Mouse (Mus musculus): ENCODE measurements at regions not wholly inside any gene's neighbourhood (a gene's known extent, or its start where the extent isn't known, plus 50 kb on each side); places are given as distances from the start of the nearest gene placed in this dataset.

DNA sequence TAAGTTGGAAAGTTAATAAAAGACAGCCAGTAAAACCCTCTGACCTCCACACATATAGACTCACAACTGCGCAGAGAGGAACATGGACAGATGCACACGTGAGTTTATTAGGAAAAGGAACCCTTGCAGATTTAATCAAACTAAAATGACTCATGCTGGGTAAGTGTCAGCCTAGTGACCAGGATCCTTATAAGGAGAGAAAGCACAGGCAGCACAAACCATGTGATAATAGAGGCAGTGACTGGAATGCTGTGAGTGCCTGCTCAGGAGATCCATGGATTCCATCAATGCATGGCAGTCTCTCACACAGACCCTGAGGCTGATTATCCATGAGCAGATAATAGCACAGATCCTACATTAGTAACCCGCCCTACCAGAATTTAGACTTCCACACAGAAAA is 162.2 kb upstream of the Mbnl1 start:
- no peak for DNase-seq (ENCODE audit: low read depth, low spot score)

DNA sequence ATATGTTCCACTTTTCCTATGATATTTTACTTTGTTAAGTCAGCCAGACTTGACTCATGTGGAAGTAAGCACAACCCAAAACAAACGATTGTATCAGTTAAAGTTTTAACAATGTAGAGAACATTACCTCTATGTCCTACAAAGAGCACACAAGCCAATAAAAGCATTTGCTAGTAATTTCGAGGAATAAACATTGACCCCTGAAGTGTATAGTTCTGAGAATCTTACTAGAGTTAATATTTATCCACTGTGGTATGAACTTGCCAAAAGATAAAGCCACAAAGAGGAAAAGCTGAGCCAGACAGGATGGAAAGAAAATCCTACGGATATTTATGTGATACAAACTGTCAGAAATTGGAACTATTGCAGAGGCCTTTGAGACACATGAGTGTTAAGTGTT is 161.5 kb upstream of the Mbnl1 start:
- no peak for DNase-seq (ENCODE audit: low read depth, low spot score)

DNA sequence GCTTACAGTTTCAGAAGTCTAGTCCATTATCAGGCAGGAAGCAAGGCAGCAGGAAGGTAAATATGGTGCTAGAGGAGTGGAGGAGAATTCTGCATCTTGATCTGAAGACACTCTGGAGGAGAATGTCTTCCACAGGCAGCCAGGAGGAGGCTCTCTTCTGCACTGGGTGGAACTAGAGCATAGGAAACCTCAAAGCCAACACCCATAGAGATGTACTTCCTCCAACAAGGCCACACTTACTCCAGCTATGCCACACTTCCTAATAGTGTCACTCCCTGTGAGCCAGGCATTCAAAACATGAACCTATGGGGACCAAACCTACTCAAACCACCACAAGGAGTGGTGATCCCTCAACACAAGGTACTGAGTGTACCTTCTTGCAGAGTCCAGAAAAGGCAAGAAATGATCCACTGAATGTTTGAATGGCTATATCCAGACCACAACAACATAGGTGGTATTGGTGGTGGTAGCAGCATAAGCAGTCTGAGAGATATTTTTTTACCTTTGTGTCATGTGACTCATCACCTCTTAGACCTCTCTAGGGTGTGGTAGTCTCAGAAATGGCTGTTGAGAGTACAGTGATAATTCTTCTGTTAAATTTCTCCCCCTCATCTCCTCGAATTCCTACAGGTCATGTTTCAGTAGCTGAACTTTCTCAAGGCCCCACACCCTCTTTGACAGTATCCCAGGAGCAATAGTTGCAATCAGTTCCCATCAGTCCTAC is 152.3 kb upstream of the Mbnl1 start:
- peak; percentile 78 for DNase-seq (ENCODE audit: low read depth, low spot score)

DNA sequence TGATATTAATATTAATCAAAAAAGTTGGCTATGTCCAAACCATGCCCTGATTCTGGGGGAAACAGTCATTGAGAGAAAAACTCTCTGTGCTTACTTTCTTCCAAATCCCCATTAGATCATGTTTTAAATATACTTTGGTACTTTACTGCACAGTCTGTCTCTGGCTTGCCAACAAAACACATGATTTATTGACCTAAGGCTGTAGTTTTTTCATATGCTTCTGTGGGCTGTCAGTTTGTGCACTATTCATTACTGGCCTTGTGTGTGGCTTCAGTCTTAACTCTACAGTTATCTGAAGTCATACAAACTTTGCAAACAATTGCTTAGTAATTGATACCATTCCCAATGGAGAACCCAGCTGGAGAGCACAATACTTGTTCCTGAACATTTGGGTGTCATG is 149.1 kb upstream of the Mbnl1 start:
- no peak for DNase-seq (ENCODE audit: low read depth, low spot score)

DNA sequence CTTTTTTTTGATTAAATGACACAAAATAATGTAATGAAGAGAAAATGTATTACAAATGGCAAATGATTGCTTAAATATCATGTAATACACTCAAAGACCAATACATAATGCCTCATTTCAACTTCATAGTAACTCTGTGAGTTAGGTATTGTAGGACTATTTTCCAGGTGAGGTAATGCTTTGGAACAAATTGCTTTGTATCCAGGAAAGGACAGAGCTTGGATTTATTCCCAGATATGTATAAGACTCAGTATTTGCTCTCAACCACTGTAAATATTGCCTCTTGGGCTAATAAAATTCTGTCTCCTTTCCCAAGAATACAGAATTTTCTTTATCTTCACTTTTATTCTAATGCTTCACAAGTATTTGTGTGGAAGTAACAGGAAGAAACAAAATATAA is 148.2 kb upstream of the Mbnl1 start:
- no peak for DNase-seq (ENCODE audit: low read depth, low spot score)

DNA sequence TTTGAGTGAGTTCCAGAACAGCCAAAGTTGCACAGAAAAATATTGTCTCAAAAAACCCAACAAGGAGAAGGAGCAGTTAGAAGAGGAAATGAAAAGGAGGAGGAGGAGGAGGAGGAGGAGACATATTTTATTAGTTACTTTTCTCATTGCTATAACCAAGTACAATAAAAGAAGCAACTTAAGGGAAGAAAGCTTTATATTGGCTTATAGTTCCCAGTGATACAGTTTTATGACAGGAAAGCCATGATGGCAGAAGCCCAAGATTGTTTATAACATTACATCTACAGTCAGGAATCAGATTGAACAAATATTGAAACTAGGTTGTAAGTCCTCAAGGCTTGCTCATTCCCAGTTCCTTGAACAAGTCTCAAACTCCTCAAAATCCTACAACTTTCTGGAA is 147.7 kb upstream of the Mbnl1 start:
- no peak for DNase-seq (ENCODE audit: low read depth, low spot score)

DNA sequence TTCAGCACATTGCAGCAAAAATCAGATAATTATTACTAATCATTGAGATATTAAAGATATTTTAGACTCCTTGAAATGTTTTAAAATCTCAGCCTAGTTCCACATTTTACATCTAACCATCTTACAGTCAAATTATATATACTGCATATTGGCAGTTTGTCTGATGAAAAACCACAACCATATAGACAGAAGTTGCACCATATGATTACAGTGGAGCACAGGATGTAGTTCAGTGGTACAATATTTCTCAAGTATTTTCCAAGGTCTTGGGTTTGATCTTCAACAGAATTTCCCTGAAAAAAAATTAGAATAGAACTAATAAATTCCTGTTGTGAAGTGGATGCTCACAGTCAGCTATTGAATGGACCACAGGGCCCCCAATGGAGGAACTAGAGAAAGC is 140.2 kb upstream of the Mbnl1 start:
- DNase-seq (ENCODE audit: low read depth, low spot score): no peak

DNA sequence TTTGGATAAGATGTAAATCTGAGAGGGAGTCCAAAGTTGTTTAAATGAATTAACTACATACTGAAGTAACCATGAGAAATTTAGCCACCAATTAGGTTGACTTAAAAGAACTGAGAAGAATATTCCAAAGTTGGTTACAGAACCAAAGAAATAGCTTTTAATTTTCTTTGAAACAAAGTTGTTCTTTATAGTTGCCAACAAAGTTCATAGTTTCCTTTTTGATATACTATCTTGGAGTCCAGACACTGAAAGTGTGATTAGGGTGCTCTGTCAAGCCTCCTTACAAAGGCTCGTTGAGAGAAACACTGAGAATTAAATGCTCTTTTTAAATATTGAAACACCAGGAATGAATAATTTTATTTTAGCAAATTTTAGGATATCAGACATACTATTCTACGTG is 139.0 kb upstream of the Mbnl1 start:
- DNase-seq (ENCODE audit: low read depth, low spot score): no peak

DNA sequence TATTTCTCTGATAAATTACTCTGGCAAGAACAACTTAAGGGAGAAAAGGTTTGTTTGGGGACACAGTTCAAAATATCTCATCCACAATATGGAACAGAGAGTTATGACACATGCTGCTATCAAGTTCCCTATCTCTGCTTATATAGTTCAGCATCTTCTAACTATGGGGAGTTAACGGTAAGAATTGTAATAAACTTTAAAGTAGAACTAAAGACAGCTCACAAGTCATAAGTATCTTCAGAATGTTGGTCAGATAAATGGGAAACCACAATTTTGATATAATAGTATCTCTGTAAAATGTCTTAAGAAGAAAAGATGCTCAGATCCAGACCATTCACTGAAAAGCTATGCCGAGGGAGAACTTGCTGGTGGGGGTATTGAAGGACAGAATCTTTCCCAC is 138.5 kb upstream of the Mbnl1 start:
- DNase-seq (ENCODE audit: low read depth, low spot score): no peak

DNA sequence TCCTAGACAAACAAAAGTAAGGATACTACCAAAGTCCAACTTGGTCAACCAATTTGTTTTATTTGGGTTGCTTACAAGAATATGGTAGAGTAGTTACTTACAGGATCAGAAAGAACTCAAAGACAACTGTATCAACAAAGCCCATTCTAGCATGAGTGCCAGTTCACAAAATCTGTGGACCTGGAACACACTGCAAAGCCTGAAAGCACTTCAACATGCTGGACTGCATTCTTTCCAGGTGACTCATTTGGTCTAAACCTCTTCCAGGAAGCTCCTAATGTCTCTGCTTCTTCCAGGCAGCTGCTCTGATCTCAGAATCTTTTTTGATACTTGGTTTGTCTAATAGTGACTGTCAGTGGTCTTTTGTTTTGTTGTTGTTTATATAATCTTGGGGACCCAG is 126.2 kb upstream of the Mbnl1 start:
- no peak for DNase-seq (ENCODE audit: low read depth, low spot score)

DNA sequence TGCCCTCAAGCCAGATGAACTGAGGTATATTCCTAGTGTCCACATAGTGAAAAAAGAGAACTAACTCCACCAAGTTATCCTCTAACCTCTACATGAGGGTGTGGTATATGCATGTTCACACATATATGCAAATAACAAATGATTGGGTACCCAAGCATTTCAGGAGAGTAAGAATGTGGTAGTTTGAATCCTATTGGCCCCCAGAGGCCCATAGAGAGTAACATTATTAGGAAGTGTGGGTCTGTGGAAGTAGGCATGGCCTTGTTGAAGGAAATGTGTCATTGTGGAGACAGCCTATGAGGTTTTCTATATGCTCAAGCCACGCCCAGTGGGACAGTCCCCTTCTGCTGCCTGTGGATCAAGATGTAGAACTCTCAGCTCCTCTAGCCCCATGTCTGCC is 125.6 kb upstream of the Mbnl1 start:
- DNase-seq (ENCODE audit: low read depth, low spot score): no peak

DNA sequence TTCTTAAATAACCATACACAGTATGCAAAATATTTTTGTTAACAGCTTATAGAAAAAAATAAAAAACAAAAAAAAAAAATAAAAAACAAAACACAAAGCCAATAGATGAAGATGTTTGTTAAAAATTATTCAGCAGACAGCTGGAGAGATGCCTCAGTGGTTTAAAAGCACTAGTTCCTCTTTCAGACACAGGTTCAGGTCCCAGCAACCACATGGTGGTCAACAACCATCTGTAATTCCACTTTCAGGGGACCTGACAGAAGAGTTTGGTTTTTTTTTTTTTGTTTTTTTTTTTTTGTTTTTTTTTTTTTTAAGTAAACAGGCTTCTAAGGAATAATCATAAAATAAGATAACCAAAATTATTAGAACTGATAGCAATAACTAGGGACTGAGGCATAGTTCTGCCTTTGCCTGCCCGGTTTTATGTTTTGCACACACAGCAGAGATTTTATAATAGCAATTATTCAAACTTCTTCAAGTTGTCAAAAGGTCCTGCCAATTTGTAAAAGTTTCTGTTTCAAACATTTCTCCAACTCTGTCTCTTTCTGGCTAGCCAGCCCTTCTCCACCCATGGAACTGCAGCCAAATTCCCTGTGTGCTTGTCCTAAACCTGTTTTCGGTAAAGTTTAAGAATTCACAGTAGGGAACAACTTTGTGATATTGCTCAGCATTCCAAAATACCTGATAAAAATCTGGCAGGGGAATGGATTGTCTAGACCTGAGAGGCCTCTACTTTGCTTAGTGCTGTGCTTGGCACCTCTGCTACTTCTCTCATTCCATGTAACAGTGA is 101.3 kb upstream of the Mbnl1 start:
- DNase-seq (ENCODE audit: low read depth, low spot score): no peak

DNA sequence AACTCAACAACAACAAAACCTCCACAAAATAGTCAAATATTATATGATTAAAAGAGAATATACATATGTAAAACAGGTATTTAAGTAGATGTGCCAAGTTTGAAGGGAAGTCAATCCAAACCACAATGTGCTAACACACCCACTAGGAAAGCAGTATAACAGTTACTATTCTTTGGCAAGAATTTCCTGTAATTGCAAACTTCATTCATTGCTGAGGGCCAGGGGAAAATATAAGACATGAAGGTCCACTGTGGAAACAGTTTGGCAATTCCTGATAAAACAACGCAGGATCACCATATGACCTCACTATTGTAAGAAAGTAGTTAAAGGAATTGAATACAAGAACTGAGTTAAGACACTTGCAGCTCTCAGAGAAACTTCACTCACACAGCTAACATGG is 99.0 kb upstream of the Mbnl1 start:
- no peak for DNase-seq (ENCODE audit: low read depth, low spot score)

DNA sequence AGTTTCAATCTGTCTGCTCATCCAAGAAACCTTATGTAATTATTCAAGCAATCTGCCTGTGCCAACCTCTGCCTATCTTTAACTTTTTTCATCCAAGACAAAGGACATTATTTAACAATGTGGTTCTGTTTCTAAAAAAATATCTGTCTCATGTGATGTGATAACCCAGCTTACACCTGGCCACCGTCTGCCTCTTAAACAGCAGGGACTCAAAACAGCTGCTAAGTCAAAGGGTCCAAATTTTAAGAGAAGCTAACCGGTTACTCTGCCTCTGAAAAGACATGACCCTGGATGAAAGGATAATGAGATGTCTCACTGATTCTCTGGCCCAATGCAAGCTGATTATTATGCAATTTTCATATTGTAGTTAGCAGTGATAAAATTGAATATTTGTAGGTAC is 84.0 kb upstream of the Mbnl1 start:
- DNase-seq (ENCODE audit: low read depth, low spot score): no peak

DNA sequence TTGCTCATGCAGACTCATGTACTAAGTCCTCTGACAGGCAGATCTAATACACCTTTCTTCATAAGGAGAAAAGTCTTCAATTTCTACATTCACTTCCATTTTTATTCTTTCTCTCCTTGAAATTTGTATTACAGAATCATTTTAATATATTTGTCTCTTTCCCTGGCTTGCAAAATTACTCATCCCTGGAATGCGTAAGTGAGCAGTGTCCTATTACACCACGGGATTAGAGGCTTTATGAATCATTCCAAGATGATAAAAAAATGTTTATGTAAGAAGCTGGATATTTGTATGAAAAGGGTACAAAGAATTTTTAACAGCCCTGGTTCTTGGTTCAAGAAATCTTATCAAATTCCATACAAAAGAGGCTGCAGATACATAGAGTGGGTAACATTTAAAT is 83.6 kb upstream of the Mbnl1 start:
- no peak for DNase-seq (ENCODE audit: low read depth, low spot score)

DNA sequence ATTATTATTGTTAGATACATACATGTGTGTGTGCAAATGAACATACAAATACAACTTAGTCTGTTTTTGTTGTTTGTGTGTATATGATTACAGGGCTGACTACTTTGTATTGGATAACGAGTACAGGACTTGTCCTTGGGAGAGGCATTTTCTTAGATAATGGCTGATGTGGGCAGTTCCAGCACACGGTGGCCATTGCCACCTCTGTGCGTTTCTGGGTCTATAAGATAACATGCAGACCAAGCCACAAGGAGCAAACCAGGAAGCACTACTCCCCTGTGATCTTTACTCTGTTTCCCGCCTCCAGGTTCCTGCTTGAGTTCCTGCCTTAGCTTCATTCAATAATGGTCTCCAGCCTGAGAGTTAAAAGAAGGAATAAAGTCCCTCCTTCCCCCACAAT is 77.3 kb upstream of the Mbnl1 start:
- no peak for DNase-seq (ENCODE audit: low read depth, low spot score)

DNA sequence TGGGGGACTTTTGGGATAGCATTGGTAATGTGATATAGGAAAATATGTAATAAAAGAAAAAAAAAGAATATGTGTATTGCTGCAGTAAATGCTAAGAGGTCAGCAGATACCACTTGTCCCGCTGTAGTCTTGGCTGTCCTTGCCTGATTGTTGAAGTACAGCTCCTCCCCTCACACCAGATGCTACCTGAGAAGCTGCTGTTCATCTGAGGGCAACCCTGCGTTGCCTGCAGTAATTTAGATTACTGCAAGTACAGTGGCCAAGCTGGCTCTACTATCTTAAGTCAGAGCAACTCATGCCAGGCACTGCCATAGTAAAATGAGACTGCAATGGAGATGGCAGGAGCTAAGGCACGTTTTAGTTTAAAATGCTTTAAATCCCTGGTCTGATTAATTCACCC is 75.7 kb upstream of the Mbnl1 start:
- no peak for DNase-seq (ENCODE audit: low read depth, low spot score)

DNA sequence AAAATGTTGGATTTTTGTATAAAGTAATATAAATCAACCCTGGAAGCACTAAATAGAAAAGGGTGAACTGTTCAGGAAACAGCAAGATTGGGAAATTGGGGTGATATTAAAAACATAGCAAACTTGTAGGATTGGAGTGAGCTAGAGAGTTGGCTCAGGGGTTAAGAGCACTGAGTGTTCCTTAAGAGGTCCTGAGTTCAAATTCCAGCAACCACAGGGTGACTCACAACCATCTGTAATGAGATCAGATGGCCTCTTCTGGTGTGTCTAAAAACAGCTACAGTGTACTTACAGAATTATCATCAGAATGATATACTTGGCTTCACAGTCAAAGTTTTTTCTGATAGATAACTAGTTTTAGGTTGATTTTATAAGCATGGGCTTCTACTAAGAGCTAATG is 73.8 kb upstream of the Mbnl1 start:
- DNase-seq (ENCODE audit: low read depth, low spot score): no peak

DNA sequence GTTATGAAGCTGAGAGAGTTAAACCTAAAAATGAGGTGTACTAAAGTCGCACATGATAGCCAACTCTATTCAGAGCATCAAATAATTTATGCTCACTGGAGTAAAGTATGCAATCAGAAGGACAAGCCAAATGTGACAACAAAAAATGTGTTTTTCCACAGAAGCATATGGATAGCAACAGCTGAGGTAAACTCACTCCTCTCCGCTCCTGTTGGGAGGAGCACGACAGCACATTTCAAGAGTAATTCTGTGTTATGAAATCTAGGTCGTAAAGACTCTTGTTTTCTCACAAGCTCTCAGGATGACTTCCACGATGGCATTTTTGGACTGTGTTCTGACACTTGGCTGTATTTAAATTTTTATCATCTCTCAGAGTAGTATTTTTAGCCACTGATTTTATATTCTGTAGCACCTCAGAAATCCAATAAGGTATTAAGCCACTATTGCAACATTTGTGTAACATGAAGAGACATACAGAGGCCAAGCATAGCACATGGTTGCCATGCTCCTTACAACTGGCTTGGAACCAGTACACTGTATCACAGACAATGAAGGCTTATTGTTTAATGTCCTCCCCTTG is 70.3 kb upstream of the Mbnl1 start:
- no peak for DNase-seq (ENCODE audit: low read depth, low spot score)

DNA sequence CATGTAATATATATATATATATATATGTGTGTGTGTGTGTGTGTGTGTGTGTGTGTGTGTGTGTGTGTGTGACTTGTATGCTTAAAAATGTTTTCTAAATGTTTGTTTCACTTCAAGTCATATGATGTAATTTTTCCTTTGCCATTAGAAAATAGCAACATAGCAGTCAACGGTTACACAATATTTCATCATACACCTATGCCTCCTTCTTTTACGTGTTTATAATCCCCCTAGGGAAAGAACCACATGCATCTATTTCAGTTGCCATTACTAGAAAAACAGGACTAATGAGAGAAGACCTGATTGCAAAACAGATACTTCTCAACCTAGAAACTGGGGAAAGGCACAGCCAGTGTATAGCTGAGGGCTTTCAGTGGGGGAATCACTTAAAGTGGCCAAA is 65.2 kb upstream of the Mbnl1 start:
- DNase-seq (ENCODE audit: low read depth, low spot score): no peak

DNA sequence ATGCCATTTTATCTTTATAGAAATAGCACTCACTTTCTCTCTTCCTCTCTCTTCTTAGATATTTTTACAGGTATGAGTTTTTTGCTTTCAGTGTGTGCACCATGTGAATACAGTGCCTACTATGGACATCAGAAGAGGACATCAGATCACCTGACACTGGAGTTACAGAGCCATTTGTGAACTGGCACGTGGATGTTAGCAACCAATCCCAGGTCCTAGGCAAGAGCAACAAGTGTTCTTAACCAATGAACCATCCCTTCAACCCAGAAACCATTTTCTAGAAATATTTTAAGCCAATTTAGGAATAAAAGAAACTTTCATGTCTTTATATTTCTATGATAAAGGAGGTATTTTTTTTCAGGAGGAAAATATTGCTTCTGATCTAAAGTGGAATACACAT is 64.7 kb upstream of the Mbnl1 start:
- DNase-seq (ENCODE audit: low read depth, low spot score): peak; percentile 59

DNA sequence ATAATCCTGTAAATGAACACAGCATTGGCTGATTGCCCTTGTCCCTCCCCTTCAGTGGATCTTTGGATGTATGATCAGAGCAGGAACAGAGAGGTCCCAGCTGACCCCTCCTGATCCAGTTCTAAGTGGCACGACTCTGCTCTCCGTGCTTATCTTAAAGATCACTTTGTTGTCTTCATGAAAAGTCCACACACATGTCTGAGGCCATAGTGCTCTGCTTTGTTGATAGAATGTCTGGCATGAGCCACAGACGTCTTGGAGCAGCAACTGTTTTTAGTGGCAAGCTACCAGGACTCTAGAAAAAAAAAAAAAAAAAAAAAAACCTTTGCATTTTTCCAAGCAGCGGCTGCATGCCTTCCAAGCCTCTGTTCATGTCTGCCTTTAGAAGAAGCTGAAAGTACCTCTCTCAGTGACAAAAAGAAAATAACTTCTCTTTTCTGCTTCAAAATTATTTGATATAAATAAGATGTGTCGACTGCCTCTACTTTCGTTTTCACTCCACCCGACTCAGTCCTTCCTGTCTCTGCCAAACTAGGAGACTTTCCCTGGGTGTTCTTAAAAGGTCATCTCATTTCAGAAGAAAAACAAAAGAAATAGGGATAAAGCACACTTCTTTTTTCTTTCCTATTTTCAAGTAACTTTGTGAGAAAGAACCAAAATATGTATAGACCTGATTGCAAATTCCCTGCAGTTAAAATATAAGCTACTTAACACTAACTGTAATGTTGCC is 63.9 kb upstream of the Mbnl1 start:
- DNase-seq (ENCODE audit: low read depth, low spot score): peak; percentile 69

DNA sequence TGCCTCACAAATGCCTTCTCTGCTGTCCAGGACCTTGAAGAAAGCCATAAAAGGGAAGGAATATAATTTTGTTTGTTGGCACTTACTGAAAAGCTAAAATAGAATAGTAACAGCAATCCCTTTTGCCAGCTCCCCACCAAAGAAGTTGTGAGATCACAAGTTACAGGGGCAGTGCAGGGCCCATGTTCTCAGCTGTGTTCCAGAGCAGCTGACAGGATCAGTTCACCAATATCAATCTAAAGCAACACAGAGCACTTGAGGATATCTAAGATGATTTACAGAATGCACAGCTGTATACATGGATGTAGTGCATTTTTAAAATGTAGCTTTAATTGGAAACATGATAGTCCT is 63.4 kb upstream of the Mbnl1 start:
- DNase-seq (ENCODE audit: low read depth, low spot score): peak; percentile 36

All from CD4-positive, CD25-positive, alpha-beta regulatory T cell, adult 2 months (primary cell).